Mouse (Mus musculus) bone marrow macrophage, adult 2 months (primary cell): Measurements from ENCODE around the gene Cdh24. TPM values are rescaled to one million over a fixed set of nuclear protein-coding genes. Genes with fewer than 3 reads are reported as not detected.

ENCODE experiments used
- H3K27ac ChIP-seq: 2 replicates; pipeline ENCODE4 v1.5.1; 2012; ENCODE audit warnings: low read depth, low read length; ENCODE audit not compliant: insufficient read depth
- H3K4me1 ChIP-seq: 2 replicates; pipeline ENCODE4 v1.6.1; 2012; ENCODE audit warnings: low read length; ENCODE audit not compliant: control insufficient read depth, insufficient read depth
- H3K4me3 ChIP-seq: 2 replicates; pipeline ENCODE4 v1.5.1; 2012; ENCODE audit warnings: mild to moderate bottlenecking, low read length, moderate library complexity; ENCODE audit not compliant: insufficient read depth
- CTCF ChIP-seq: IDR thresholded peaks from 2 replicates; pipeline ENCODE4 v1.5.1; 2012; ENCODE audit warnings: low read depth, mild to moderate bottlenecking, low read length, moderate library complexity
- POLR2A ChIP-seq: IDR thresholded peaks from 2 replicates; pipeline ENCODE4 v1.6.1; 2012; ENCODE audit warnings: mild to moderate bottlenecking, low read depth, low read length, borderline replicate concordance
- polyA plus RNA-seq: library from polyadenylated mRNA; stranded (reverse); fragments of >200 nt; gene quantifications from 2 replicates; pipeline ENCODE4 v1.2.4, GENCODE M21; 2012; ENCODE audit not compliant: missing spikeins, insufficient read depth, insufficient read length

Gene Cdh24
- polyA plus RNA-seq, 1 experiment = 0.48 TPM

- H3K4me3 ChIP-seq = no peak overlapping the region
- H3K27ac ChIP-seq = no peak overlapping the region
- TF ChIP-seq CTCF (no peak), POLR2A (no peak)
- H3K4me1 ChIP-seq = peaks cover 4% of the 10 kb centered on the region; the same call in 1 of the 2 replicates
These were observed 30.5 kb downstream of the Cdh24 start for GRCm38 (mm10) chr14:54610648-54611047.

GRCm38 (mm10) chr14:54609962-54610361 lies 31.2 kb downstream of the Cdh24 start:
- Histone ChIP-seq H3K4me1 (peaks cover 6% of the 10 kb centered on the region), H3K27ac (no peak overlapping the region), H3K4me3 (no peak overlapping the region)
- TF ChIP-seq CTCF = 0 out of 2 replicates have a peak, but pooled peaks have one; percentile 31
- TF ChIP-seq POLR2A = no peak

GRCm38 (mm10) chr14:54609245-54609644 lies 31.9 kb downstream of the Cdh24 start:
- H3K4me1 ChIP-seq = peaks cover 6% of the 10 kb centered on the region

GRCm38 (mm10) chr14:54607226-54607625 lies 33.9 kb downstream of the Cdh24 start:
- TF ChIP-seq POLR2A (no peak), CTCF (no peak)
- Histone ChIP-seq H3K4me1 (peaks cover 11% of the 10 kb centered on the region), H3K27ac (no peak overlapping the region), H3K4me3 (no peak overlapping the region)

More at GRCm38 (mm10) chr14:54609245-54609644, 31.9 kb downstream of the Cdh24 start:
- Histone ChIP-seq H3K27ac (no peak overlapping the region), H3K4me3 (no peak overlapping the region)
- no peak for TF ChIP-seq POLR2A
- no peak for TF ChIP-seq CTCF

- H3K4me3 ChIP-seq = peak within 1 kb of the TSS; percentile 61
- H3K4me1 ChIP-seq = peaks cover 13% of the 10 kb centered on the region
- TF ChIP-seq CTCF (no peak), POLR2A (no peak)
- peak within 1 kb of the TSS; percentile 13; the same call in 1 of the 2 replicates for H3K27ac ChIP-seq
These were observed 35.3 kb downstream of the Cdh24 start, which contains the start of gene 4931414P19Rik for GRCm38 (mm10) chr14:54605752-54606321. TSS of gene 4931414P19Rik (minus strand) at chr14:54605993.

GRCm38 (mm10) chr14:54603686-54604085 lies 37.5 kb downstream of the Cdh24 start:
- H3K4me3 ChIP-seq = peak overlapping the region; percentile 59
- TF ChIP-seq POLR2A (no peak), CTCF (no peak)
- H3K27ac ChIP-seq = peak overlapping the region; percentile 84
- H3K4me1 ChIP-seq = peaks cover 13% of the 10 kb centered on the region

GRCm38 (mm10) chr14:54603038-54603654 lies 38.0 kb downstream of the Cdh24 start:
- H3K4me3 ChIP-seq = peak overlapping the region; percentile 81
- H3K4me1 ChIP-seq = peaks cover 13% of the 10 kb centered on the region
- peak overlapping the region; percentile 84 for H3K27ac ChIP-seq
- TF ChIP-seq POLR2A (no peak), CTCF (no peak)

- H3K27ac ChIP-seq = no peak overlapping the region; the same call in 1 of the 2 replicates
- no peak for TF ChIP-seq CTCF
- no peak for TF ChIP-seq POLR2A
- peaks cover 13% of the 10 kb centered on the region for H3K4me1 ChIP-seq
- no peak overlapping the region for H3K4me3 ChIP-seq
These were observed 38.6 kb downstream of the Cdh24 start for GRCm38 (mm10) chr14:54602613-54603012.

- no peak for TF ChIP-seq POLR2A
- no peak for TF ChIP-seq CTCF
- no peak overlapping the region for H3K27ac ChIP-seq
- H3K4me3 ChIP-seq = no peak overlapping the region
- H3K4me1 ChIP-seq = peaks cover 13% of the 10 kb centered on the region
These were observed 39.6 kb downstream of the Cdh24 start for GRCm38 (mm10) chr14:54601601-54602000.

GRCm38 (mm10) chr14:54597084-54597483 lies 44.1 kb downstream of the Cdh24 start:
- peaks cover under 1% of the 10 kb centered on the region for H3K4me1 ChIP-seq
- H3K27ac ChIP-seq = no peak overlapping the region
- no peak overlapping the region for H3K4me3 ChIP-seq
- TF ChIP-seq CTCF (peak; percentile 93), POLR2A (no peak)
